In genomic region chr16:94828166-94828565, GRCm38 (mm10) we compare ENCODE assay signal across 27 mouse cellular contexts.
DNase-seq lines count a peak whose midpoint lies in the region; ATAC-seq lines count a peak whose summit lies in the region.
"Had no signal": no experiment of that assay in that cellular context is flagged by ENCODE, and none has a peak within 500 bp of the region (broad histone marks: within the 10 kb centered on the region; RNA-seq: fewer than 3 reads in every experiment).

No protein-coding gene starts in this region.

- no peaks in the 10 kb centered on the region for H3K36me3 ChIP-seq in heart, embryonic 14.5 days (ENCODE audit: control insufficient read depth, insufficient read depth, low read length)
- H3K36me3 ChIP-seq: embryonic facial prominence, embryonic 13.5 days; G1E; hindbrain, embryonic 10.5 days; limb, embryonic 13.5 days; liver, embryonic 15.5 days; neural tube, embryonic 13.5 days had no signal

- peaks cover 17 to 23% of the 10 kb centered on the region in 2 experiments for H3K4me1 ChIP-seq in heart, embryonic 14.5 days (ENCODE audit: control insufficient read depth in 2 of 2, insufficient read depth in 2 of 2, low read length in 2 of 2)
- H3K4me1 ChIP-seq: hindbrain, embryonic 10.5 days; liver, embryonic 15.5 days had no signal

- intact Hi-C loops in heart, postnatal 10 days (cut with DNase I), result no loop called here

- H3K9ac ChIP-seq in heart, embryonic 14.5 days (ENCODE audit: low read length), result no peak overlapping the region
- H3K9ac ChIP-seq: embryonic facial prominence, embryonic 13.5 days; limb, embryonic 13.5 days; liver, embryonic 15.5 days; neural tube, embryonic 13.5 days had no signal

- H3K27me3 ChIP-seq in heart, embryonic 14.5 days (ENCODE audit: control insufficient read depth, insufficient read depth, low read length), result no peaks in the 10 kb centered on the region
- H3K27me3 ChIP-seq: embryonic facial prominence, embryonic 13.5 days; limb, embryonic 13.5 days; liver, embryonic 15.5 days; neural tube, embryonic 13.5 days had no signal

- WGBS in heart, embryonic 14.5 days, result 86% methylated on average over 18 of the region's 18 CpGs

- no peak overlapping the region for H3K4me3 ChIP-seq in heart, embryonic 14.5 days (ENCODE audit: control insufficient read depth in 1 of 2, insufficient read depth in 1 of 2, low read depth in 1 of 2, low read length in 2 of 2)
- H3K4me3 ChIP-seq: embryonic facial prominence, embryonic 13.5 days; hindbrain, embryonic 10.5 days; limb, embryonic 13.5 days; liver, embryonic 15.5 days; myocyte; neural tube, embryonic 13.5 days had no signal

- peak overlapping the region; percentile 93 to 94 for H3K27ac ChIP-seq in heart, embryonic 14.5 days (replicated peaks in 1 of 2; ENCODE audit: control insufficient read depth in 1 of 2, insufficient read depth in 1 of 2, low read depth in 2 of 2, low read length in 2 of 2)
- H3K27ac ChIP-seq: hindbrain, embryonic 10.5 days; limb, embryonic 13.5 days; liver, embryonic 15.5 days; macrophage; neural tube, embryonic 13.5 days had no signal

- 0 out of 2 replicates have a peak, but pooled peaks cover 3% of the 10 kb centered on the region for H3K9me3 ChIP-seq in heart, embryonic 14.5 days (ENCODE audit: control insufficient read depth, low read length)
- H3K9me3 ChIP-seq: embryonic facial prominence, embryonic 13.5 days; hindbrain, embryonic 10.5 days; limb, embryonic 13.5 days; liver, embryonic 15.5 days had no signal

- peak; percentile 7 to 23 for DNase-seq in heart, adult 18-20 months
- DNase-seq in heart, postnatal 10 days, result no peak
- DNase-seq in heart, adult 8-10 months (ENCODE audit: low spot score), result no peak
- peak; percentile 83 for DNase-seq in ZHBTc4 (ENCODE audit: low read depth, low spot score)
- peak; percentile 3 for DNase-seq in skeletal muscle tissue, adult 2 months (ENCODE audit: low read depth, low spot score)
- DNase-seq in kidney, postnatal 14 days, result no peak
- DNase-seq: adrenal gland, postnatal 10 days; cerebellum, adult 18-20 months; cerebellum, postnatal 25 days; gastrocnemius, postnatal 10 days; kidney, postnatal 36 days; retina, postnatal 1 day; right cerebral cortex, postnatal 25 days had no signal

- no peak overlapping the region for H3K4me2 ChIP-seq in heart, embryonic 14.5 days (ENCODE audit: low read length)
- H3K4me2 ChIP-seq: embryonic facial prominence, embryonic 13.5 days; limb, embryonic 13.5 days; liver, embryonic 15.5 days; neural tube, embryonic 13.5 days had no signal

- no peak for ATAC-seq in heart, embryonic 14.5 days (ENCODE audit: insufficient number of reproducible peaks, insufficient read depth, low FRiP score, low read depth)
- ATAC-seq: activated CD4-positive, CD25-positive, alpha-beta regulatory T cell, adult 4 months; forebrain, embryonic 14.5 days; intestine, postnatal 0 days; midbrain, embryonic 16.5 days; Patski had no signal

Comparison
In these comparisons a context has a peak if more than half of its experiments do, and no peak if none do; other contexts are left out.
1. DNase-seq: peak in heart, adult 18-20 months (2 of 2), ZHBTc4 (single experiment) and skeletal muscle tissue, adult 2 months (single experiment); none in heart, postnatal 10 days (0 of 2), heart, adult 8-10 months (single experiment) and kidney, postnatal 14 days (single experiment).